Mouse (Mus musculus): Measurements from ENCODE around the gene Gzmb. TPM values are rescaled to one million over a fixed set of nuclear protein-coding genes. Genes with fewer than 3 reads are reported as not detected.
A peak's percentile ranks its signal among the peaks of the same experiment; 100 is the strongest.
"Not testable (repeated sequence)": the region's sequence is repeated elsewhere in the genome, so short reads cannot be mapped to it uniquely, and the experiment has no call there.

Gzmb gene
- polyA plus RNA-seq (2016; fragmentation: Nextera tagmentation; extraction: Ambion mirVana) = not detected in 2 replicates

DNA sequence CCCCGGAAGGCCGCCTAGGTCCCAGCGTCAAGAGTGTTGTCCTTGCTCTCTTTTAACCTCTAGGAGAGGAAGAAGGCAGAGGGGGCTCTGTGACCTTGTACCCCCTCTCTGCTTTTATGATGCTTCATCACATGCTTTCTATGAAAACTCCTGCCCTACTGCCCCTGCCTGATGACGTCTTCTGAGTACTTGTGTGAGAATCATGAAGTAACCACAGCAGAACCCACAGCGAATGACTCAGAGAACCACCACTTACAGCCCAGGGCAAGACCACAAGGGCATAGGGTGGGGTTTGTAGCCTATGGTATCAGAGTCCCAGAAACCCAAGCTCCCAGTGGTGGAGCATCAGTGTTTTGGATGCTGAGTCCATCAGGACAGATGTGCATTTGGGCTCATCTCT is at the start of gene Gzmb:
Gene Gzmb, minus strand, starts transcription at position 108 of the 400 bp plus-strand sequence.
- H3K27me3 ChIP-seq (replicated peaks; ENCODE audit: low read depth, poor library complexity, severe bottlenecking) = no peaks in the 10 kb centered on the region
- H3K4me3 ChIP-seq = no peak within 1 kb of the TSS
- no peaks in the 10 kb centered on the region for H3K36me3 ChIP-seq (replicated peaks)
- DNase-seq (ENCODE audit: low spot score) = no peak
- H3K4me1 ChIP-seq = no peaks in the 10 kb centered on the region
- no peaks in the 10 kb centered on the region for H3K9me3 ChIP-seq
- WGBS = 93% methylated on average over 5 of the region's 5 CpGs
- no peak within 1 kb of the TSS for H3K27ac ChIP-seq (replicated peaks)

- not testable (repeated sequence) for H3K27me3 ChIP-seq (replicated peaks; ENCODE audit: low read depth, poor library complexity, severe bottlenecking); H3K4me3 ChIP-seq; DNase-seq (ENCODE audit: low spot score); H3K4me1 ChIP-seq; H3K36me3 ChIP-seq (replicated peaks); H3K9me3 ChIP-seq; H3K27ac ChIP-seq (replicated peaks)
These were observed 49.7 kb upstream of the Gzmb start for GRCm38 (mm10) chr14:56311801-56312200.

DNA sequence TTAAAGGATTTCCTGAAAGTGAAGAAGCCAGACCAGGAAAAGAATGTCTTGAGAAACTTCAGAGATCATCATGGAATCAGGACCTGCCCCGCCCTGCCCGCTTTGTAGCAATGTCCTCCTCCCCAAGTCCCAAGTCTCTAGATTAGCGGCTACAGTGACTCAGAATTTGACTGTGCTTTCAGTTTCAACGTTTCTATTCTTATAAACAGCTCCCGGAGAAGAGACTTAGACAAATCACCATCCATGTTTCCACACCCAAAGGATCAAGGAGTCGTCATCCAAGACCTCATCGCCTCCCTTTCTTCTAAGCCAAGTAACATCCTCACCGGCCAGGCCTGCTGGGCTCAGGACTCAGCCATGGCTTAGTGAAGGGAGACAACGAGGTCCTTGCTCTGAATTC is 48.2 kb upstream of the Gzmb start:
- H3K9me3 ChIP-seq = no peaks in the 10 kb centered on the region
- DNase-seq (ENCODE audit: low spot score) = no peak
- H3K36me3 ChIP-seq (replicated peaks) = no peaks in the 10 kb centered on the region
- no peaks in the 10 kb centered on the region for H3K4me1 ChIP-seq
- no peak overlapping the region for H3K4me3 ChIP-seq
- WGBS = 84% methylated on average over 9 of the region's 9 CpGs
- no peak overlapping the region for H3K27ac ChIP-seq (replicated peaks)
- H3K27me3 ChIP-seq (replicated peaks; ENCODE audit: low read depth, poor library complexity, severe bottlenecking) = no peaks in the 10 kb centered on the region

GRCm38 (mm10) chr14:56304149-56304548 is 42.1 kb upstream of the Gzmb start:
- 2% methylated on average over 4 of the region's 4 CpGs for WGBS
- Histone ChIP-seq H3K4me1 (peaks cover 6% of the 10 kb centered on the region), H3K36me3 (replicated peaks) (no peaks in the 10 kb centered on the region), H3K27ac (replicated peaks) (no peak overlapping the region), H3K9me3 (no peaks in the 10 kb centered on the region), H3K4me3 (no peak overlapping the region), H3K27me3 (replicated peaks; ENCODE audit: low read depth, poor library complexity, severe bottlenecking) (no peaks in the 10 kb centered on the region)
- peak; percentile 19 for DNase-seq (ENCODE audit: low spot score)

DNA sequence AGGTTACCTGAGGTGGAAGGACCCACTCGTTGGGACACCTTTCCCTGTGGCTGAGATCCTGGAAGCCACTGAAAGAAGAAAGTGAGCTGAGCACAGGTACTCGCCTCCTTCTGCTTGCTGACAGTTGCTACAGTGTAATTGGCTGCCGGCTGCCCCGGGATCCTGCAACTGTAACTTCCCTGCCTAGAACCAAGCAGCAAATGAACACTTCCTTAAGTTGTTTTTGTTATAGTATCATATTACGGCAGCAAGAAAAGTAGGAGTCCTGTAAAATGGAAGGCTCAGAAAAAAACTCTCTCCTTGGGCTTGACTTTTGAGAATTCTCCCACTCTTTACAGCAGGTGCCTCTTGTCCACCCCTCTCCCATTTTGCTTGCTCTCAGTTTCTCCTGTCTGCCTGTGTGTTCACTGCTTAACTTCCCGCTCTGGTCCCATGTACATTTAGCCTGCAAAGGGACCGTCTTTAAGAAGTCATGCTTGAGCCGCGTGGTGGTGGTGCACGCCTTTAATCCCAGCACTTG is 41.5 kb upstream of the Gzmb start:
- no peak overlapping the region for H3K27ac ChIP-seq (replicated peaks)
- H3K4me1 ChIP-seq = peaks cover 6% of the 10 kb centered on the region
- no peaks in the 10 kb centered on the region for H3K9me3 ChIP-seq
- peak; percentile 40 for DNase-seq (ENCODE audit: low spot score)
- no peak overlapping the region for H3K4me3 ChIP-seq
- no peaks in the 10 kb centered on the region for H3K27me3 ChIP-seq (replicated peaks; ENCODE audit: low read depth, poor library complexity, severe bottlenecking)
- 58% methylated on average over 10 of the region's 10 CpGs for WGBS
- no peaks in the 10 kb centered on the region for H3K36me3 ChIP-seq (replicated peaks)

DNA sequence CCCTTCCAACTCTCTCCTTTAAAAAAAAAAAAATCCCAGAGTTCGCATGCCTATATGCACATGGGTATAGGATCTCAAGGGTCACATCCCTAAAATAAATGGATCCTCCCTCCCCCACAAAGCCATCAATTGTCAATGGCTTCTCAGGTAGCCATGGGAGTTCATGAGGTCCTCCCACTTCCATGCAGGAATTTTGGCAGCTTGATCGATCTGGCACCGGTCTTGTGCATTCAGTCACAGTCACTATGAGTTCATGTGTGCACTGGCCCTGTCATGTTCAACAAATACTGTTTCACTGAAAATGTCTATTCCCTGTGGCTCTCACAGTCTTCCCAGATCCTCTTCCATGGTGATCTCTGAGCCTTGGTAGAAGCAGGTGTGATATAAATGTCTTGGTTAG is 40.0 kb upstream of the Gzmb start:
- no peaks in the 10 kb centered on the region for H3K27me3 ChIP-seq (replicated peaks; ENCODE audit: low read depth, poor library complexity, severe bottlenecking)
- H3K4me3 ChIP-seq = no peak overlapping the region
- H3K4me1 ChIP-seq = peaks cover 6% of the 10 kb centered on the region
- H3K36me3 ChIP-seq (replicated peaks) = no peaks in the 10 kb centered on the region
- no peak for DNase-seq (ENCODE audit: low spot score)
- no peak overlapping the region for H3K27ac ChIP-seq (replicated peaks)
- no peaks in the 10 kb centered on the region for H3K9me3 ChIP-seq
- WGBS = 93% methylated on average over 3 of the region's 3 CpGs

DNA sequence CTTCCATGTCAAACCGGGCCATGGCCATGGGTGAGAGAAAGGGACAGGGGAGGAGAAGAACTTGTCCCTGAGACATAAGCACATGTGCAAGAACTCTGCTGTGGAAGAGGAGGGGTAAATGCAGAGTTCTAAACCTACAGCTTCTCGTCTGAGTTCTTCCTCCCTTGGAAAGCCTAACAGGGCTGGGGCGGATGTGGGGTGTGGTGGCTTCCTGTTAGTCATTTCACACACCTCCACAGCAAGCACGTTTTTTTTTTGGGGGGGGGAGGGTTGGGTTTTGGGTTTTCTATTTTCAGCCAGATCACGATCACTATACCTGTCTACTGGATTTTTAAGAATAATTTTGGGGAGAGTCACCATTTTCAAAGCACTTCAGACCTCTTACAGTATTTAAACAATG is 34.7 kb upstream of the Gzmb start:
- DNase-seq (ENCODE audit: low spot score) = no peak
- no peak overlapping the region for H3K27ac ChIP-seq (replicated peaks)
- H3K4me3 ChIP-seq = no peak overlapping the region
- no peaks in the 10 kb centered on the region for H3K27me3 ChIP-seq (replicated peaks; ENCODE audit: low read depth, poor library complexity, severe bottlenecking)
- H3K9me3 ChIP-seq = no peaks in the 10 kb centered on the region
- no peaks in the 10 kb centered on the region for H3K4me1 ChIP-seq
- H3K36me3 ChIP-seq (replicated peaks) = no peaks in the 10 kb centered on the region
- WGBS = 74% methylated on average over 5 of the region's 5 CpGs

DNA sequence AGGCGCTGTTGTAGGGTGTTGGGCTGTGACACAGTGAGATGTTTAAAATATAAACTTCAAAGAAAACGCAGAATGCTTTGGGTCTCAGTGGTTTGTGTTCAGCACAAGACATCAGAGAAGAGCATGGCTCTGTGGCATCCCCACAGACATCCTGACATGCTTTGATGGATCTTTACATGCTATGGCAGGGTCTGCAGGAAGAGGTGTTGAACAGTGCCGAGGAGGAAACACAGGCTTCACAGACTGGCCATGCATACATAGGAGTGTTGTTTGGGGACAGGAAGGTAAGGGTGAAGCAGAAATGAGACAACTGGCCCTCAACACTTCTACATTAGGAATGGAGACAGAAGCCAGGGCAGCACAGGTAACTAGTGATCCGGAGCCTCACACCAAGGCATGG is 34.0 kb upstream of the Gzmb start:
- Histone ChIP-seq H3K27me3 (replicated peaks; ENCODE audit: low read depth, poor library complexity, severe bottlenecking) (no peaks in the 10 kb centered on the region), H3K4me1 (no peaks in the 10 kb centered on the region), H3K9me3 (no peaks in the 10 kb centered on the region), H3K27ac (replicated peaks) (no peak overlapping the region), H3K4me3 (no peak overlapping the region), H3K36me3 (replicated peaks) (no peaks in the 10 kb centered on the region)
- no peak for DNase-seq (ENCODE audit: low spot score)
- WGBS = 89% methylated on average over 4 of the region's 4 CpGs

DNA sequence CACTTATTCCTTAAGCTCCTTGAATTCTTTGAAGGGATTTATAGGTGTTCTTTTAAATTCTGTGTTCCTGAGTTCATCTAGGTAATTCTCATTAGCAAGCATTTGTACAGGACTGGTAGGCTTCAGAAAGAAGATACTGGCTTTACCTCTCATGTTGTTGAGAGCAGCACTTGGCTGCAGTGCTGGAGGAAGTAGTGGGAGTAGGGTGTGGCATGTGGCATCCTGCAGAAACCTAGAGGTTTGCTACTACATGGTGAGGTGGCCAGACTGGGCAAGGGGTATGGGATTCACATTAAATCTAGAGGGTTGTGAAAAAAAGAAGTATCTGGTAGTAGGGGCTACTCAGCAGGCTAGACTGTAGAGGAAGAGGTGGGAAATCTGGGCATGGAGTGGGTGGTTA is 31.1 kb upstream of the Gzmb start:
- no peak for DNase-seq (ENCODE audit: low spot score)
- Histone ChIP-seq H3K36me3 (replicated peaks) (no peaks in the 10 kb centered on the region), H3K27ac (replicated peaks) (no peak overlapping the region), H3K4me1 (no peaks in the 10 kb centered on the region), H3K9me3 (no peaks in the 10 kb centered on the region), H3K27me3 (replicated peaks; ENCODE audit: low read depth, poor library complexity, severe bottlenecking) (no peaks in the 10 kb centered on the region), H3K4me3 (no peak overlapping the region)

DNA sequence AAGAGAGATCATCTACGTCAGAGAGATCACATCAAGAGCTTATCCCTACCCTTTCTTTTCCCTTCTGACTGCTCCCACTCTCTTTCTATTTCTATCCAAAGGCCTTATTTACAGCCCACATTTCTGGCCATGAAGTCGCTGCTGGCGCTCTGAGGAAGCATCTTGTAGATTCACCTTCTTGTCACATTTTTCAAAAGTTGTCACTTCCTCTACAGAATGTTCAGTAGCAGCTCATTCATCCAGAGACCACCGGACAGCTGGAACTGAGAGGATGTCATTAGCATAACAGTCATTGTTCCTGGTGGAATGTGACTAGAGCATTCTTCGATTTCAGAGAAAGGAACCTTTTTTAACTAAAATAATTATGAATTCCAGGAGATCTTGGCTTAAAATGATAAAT is 26.6 kb upstream of the Gzmb start:
- H3K4me3 ChIP-seq = no peak overlapping the region
- no peak overlapping the region for H3K27ac ChIP-seq (replicated peaks)
- H3K27me3 ChIP-seq (replicated peaks; ENCODE audit: low read depth, poor library complexity, severe bottlenecking) = no peaks in the 10 kb centered on the region
- no peaks in the 10 kb centered on the region for H3K4me1 ChIP-seq
- no peak for DNase-seq (ENCODE audit: low spot score)
- H3K9me3 ChIP-seq = no peaks in the 10 kb centered on the region
- WGBS = 70% methylated on average over 5 of the region's 5 CpGs
- H3K36me3 ChIP-seq (replicated peaks) = no peaks in the 10 kb centered on the region

- H3K4me1 ChIP-seq = no peaks in the 10 kb centered on the region
- H3K4me3 ChIP-seq = no peak overlapping the region
- no peaks in the 10 kb centered on the region for H3K27me3 ChIP-seq (replicated peaks; ENCODE audit: low read depth, poor library complexity, severe bottlenecking)
- no peak overlapping the region for H3K27ac ChIP-seq (replicated peaks)
- no peaks in the 10 kb centered on the region for H3K9me3 ChIP-seq
- H3K36me3 ChIP-seq (replicated peaks) = no peaks in the 10 kb centered on the region
- DNase-seq (ENCODE audit: low spot score) = no peak
- WGBS = 69% methylated on average over 5 of the region's 5 CpGs
These were observed 25.7 kb upstream of the Gzmb start for GRCm38 (mm10) chr14:56287806-56288205.

- no peaks in the 10 kb centered on the region for H3K9me3 ChIP-seq
- DNase-seq (ENCODE audit: low spot score) = no peak
- no peaks in the 10 kb centered on the region for H3K4me1 ChIP-seq
- H3K27ac ChIP-seq (replicated peaks) = no peak overlapping the region
- no peaks in the 10 kb centered on the region for H3K27me3 ChIP-seq (replicated peaks; ENCODE audit: low read depth, poor library complexity, severe bottlenecking)
- WGBS = 87% methylated on average over 6 of the region's 6 CpGs
- no peaks in the 10 kb centered on the region for H3K36me3 ChIP-seq (replicated peaks)
- H3K4me3 ChIP-seq = no peak overlapping the region
These were observed 22.6 kb upstream of the Gzmb start for GRCm38 (mm10) chr14:56284356-56285325.

DNA sequence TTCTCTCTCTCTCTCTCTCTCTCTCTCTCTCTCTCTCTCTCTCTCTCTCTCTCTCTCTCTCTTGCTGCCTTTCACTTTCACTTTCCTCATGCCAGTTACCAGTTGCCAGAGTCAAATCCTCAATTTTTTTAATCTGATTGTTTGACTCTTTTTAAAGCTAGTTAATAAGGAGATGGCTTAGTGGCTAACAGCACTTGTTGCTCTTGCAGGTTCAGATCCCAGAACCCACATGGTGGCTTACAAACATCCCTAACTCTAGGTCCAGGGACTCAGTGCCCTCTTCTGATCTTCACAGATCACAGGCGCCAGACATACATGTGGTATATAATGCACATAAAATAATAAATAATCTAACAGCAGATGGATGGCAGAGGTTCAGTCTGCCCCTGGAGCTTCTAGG is 21.8 kb upstream of the Gzmb start:
- Histone ChIP-seq H3K27me3 (replicated peaks; ENCODE audit: low read depth, poor library complexity, severe bottlenecking) (no peaks in the 10 kb centered on the region), H3K27ac (replicated peaks) (no peak overlapping the region), H3K4me3 (no peak overlapping the region), H3K4me1 (no peaks in the 10 kb centered on the region), H3K36me3 (replicated peaks) (no peaks in the 10 kb centered on the region), H3K9me3 (no peaks in the 10 kb centered on the region)
- no peak for DNase-seq (ENCODE audit: low spot score)
- WGBS = 83% methylated on average over 1 of the region's 1 CpGs
